Comparison of ENCODE assay signal across 16 mouse cellular contexts in genomic region chr5:37047992-37048391, GRCm38 (mm10). TPM values are rescaled to one million over a fixed set of nuclear protein-coding genes. Genes with fewer than 3 reads are reported as not detected.
DNase-seq lines count a peak whose midpoint lies in the region; ATAC-seq lines count a peak whose summit lies in the region.
"Had no signal": no experiment of that assay in that cellular context is flagged by ENCODE, and none has a peak within 500 bp of the region (broad histone marks: within the 10 kb centered on the region; RNA-seq: fewer than 3 reads in every experiment).

No protein-coding gene starts in this region.

- 62% methylated on average over 7 of the region's 7 CpGs for WGBS in intestine, embryonic 15.5 days

- H3K9me3 ChIP-seq in intestine, embryonic 15.5 days, result no peaks in the 10 kb centered on the region
- H3K9me3 ChIP-seq: hindbrain, embryonic 12.5 days; midbrain, embryonic 10.5 days had no signal

- H3K4me2 ChIP-seq in intestine, embryonic 15.5 days (replicated peaks), result no peak overlapping the region
- H3K4me2 ChIP-seq: heart, embryonic 11.5 days; hindbrain, embryonic 12.5 days had no signal

- H3K4me1 ChIP-seq in intestine, embryonic 15.5 days (replicated peaks), result 0 out of 2 replicates have a peak, but pooled peaks cover 3% of the 10 kb centered on the region

- 0 out of 2 replicates have a peak overlapping the region, but pooled peaks have one; percentile 57 for H3K27ac ChIP-seq in intestine, embryonic 15.5 days
- H3K27ac ChIP-seq: hindbrain, embryonic 12.5 days; midbrain, embryonic 10.5 days had no signal

- H3K36me3 ChIP-seq in intestine, embryonic 15.5 days, result no peaks in the 10 kb centered on the region
- H3K36me3 ChIP-seq: hindbrain, embryonic 12.5 days; midbrain, embryonic 10.5 days had no signal

- H3K27me3 ChIP-seq in intestine, embryonic 15.5 days (replicated peaks), result no peaks in the 10 kb centered on the region
- H3K27me3 ChIP-seq: hindbrain, embryonic 12.5 days had no signal

- H3K4me3 ChIP-seq in intestine, embryonic 15.5 days (replicated peaks), result no peak overlapping the region
- H3K4me3 ChIP-seq: hindbrain, embryonic 12.5 days; midbrain, embryonic 10.5 days had no signal

- ATAC-seq in CD4-positive, CD25-positive, alpha-beta regulatory T cell, adult 4 months, result peak; percentile 35
- ATAC-seq in intestine, embryonic 15.5 days, result no peak

- no peak overlapping the region for H3K9ac ChIP-seq in intestine, embryonic 15.5 days
- H3K9ac ChIP-seq: hindbrain, embryonic 12.5 days had no signal

- peak; percentile 65 for DNase-seq in 416B (ENCODE audit: low read depth)
- DNase-seq in thymus, adult 18-20 months, result peak; percentile 47 to 58
- no peak for DNase-seq in cerebellum, adult 11-12 months
- DNase-seq in adrenal gland, adult (ENCODE audit: inconsistent age in 2 of 2, low spot score in 1 of 2), result no peak
- DNase-seq in c-Kit-positive CD71-positive TER-119-positive erythroid progenitor cells, embryonic 14.5 days (ENCODE audit: low spot score), result no peak
- DNase-seq: adrenal gland, postnatal 36 days; cerebellum, adult 2 months; layer of hippocampus, adult 9-11 months; lung, adult 18-20 months had no signal

RNA-seq across cellular contexts. Expression of gene Gm1043, which starts 37.2 kb away (rescaled TPM):
- polyA plus RNA-seq in CD4-positive, CD25-positive, alpha-beta regulatory T cell, adult 4 months (2017; shearing (Covaris generic)), result 1 to 10 TPM; 2.4 to 4.2 TPM
- 0.01 and 0.05 TPM in 2 replicates for polyA plus RNA-seq in intestine, embryonic 15.5 days (2015; fragmentation: Nextera tagmentation; extraction: Ambion mirVana)
- polyA plus RNA-seq: heart, embryonic 11.5 days; kidney, embryonic 14.5 days; limb, embryonic 11.5 days had no signal

RNA-seq across cellular contexts. Expression of gene Wfs1, which starts 59.0 kb away (rescaled TPM):
- 1 to 10 TPM in 1 of 2 experiments, under 1 TPM in 1; 0.81 to 1.7 TPM for polyA plus RNA-seq in CD4-positive, CD25-positive, alpha-beta regulatory T cell, adult 4 months (2017; shearing (Covaris generic))
- 12.1 and 14.6 TPM in 2 replicates for polyA plus RNA-seq in intestine, embryonic 15.5 days (2015; fragmentation: Nextera tagmentation; extraction: Ambion mirVana)

Comparison
In these comparisons a context has a peak if more than half of its experiments do, and no peak if none do; other contexts are left out.
1. DNase-seq: peak in 416B (single experiment) and thymus, adult 18-20 months (2 of 2); none in cerebellum, adult 11-12 months (single experiment), adrenal gland, adult (0 of 2) and c-Kit-positive CD71-positive TER-119-positive erythroid progenitor cells, embryonic 14.5 days (single experiment).